Mouse (Mus musculus) kidney, embryonic 15.5 days (tissue): Measurements from ENCODE around the gene Tmc5. TPM values are rescaled to one million over a fixed set of nuclear protein-coding genes. Genes with fewer than 3 reads are reported as not detected.

Experiments
- ATAC-seq: fragments of 200-750 bp; cut with Nextera tagmentation; replicated peaks from 2 replicates; pipeline ENCODE4 v1.8.0; 2017; ENCODE audit warnings: moderate TSS enrichment; ENCODE audit not compliant: low FRiP score
- H3K27ac ChIP-seq: fragments of 300-500 bp; sonication (generic); 2 replicates; pipeline ENCODE4 v1.5.1; 2015; ENCODE audit warnings: mild to moderate bottlenecking, inconsistent platforms
- H3K27me3 ChIP-seq: fragments of 300-500 bp; sonication (generic); 2 replicates; pipeline ENCODE4 v1.6.1; 2015; ENCODE audit warnings: inconsistent platforms
- H3K36me3 ChIP-seq: fragments of 300-500 bp; sonication (generic); 2 replicates; pipeline ENCODE4 v1.6.1; 2015; ENCODE audit warnings: inconsistent platforms
- H3K4me1 ChIP-seq: fragments of 300-500 bp; sonication (generic); 2 replicates; pipeline ENCODE4 v1.6.1; 2015; ENCODE audit warnings: inconsistent platforms
- H3K4me2 ChIP-seq: fragments of 300-500 bp; sonication (generic); 2 replicates; pipeline ENCODE4 v1.6.1; 2015; ENCODE audit warnings: moderate library complexity, mild to moderate bottlenecking, inconsistent platforms
- H3K4me3 ChIP-seq: fragments of 300-500 bp; sonication (generic); replicated peaks from 2 replicates; pipeline ENCODE4 v1.5.1; 2015; ENCODE audit warnings: mild to moderate bottlenecking, inconsistent platforms
- H3K9ac ChIP-seq: fragments of 300-500 bp; sonication (generic); 2 replicates; pipeline ENCODE4 v1.6.1; 2015; ENCODE audit warnings: mild to moderate bottlenecking, inconsistent platforms
- H3K9me3 ChIP-seq: fragments of 300-500 bp; sonication (generic); replicated peaks from 2 replicates; pipeline ENCODE4 v1.6.1; 2016; ENCODE audit warnings: inconsistent platforms
- WGBS: fragments of 180-500 bp; shearing (Covaris S2); methylation state at CpG from one replicate; pipeline ENCODE4 v1.1.7; 2015; ENCODE audit warnings: mixed read lengths; 5-methylcytosine and 5-hydroxymethylcytosine counted together
- polyA plus RNA-seq: library from polyadenylated mRNA; unstranded; fragments of >200 nt; fragmentation: Nextera tagmentation; extraction: Ambion mirVana; gene quantifications from 2 replicates; pipeline ENCODE4 v1.2.1, GENCODE M21; 2015

Gene Tmc5
- polyA plus RNA-seq, 1 experiment from 2014 or later: 0.13 TPM

GRCm38 (mm10) chr7:118585856-118586255, 11.2 kb upstream of the Tmc5 start:
- Histone ChIP-seq H3K4me3 (no peak overlapping the region), H3K27ac (no peak overlapping the region), H3K4me2 (no peak overlapping the region), H3K9ac (no peak overlapping the region), H3K27me3 (0 out of 2 replicates have a peak, but pooled peaks cover 5% of the 10 kb centered on the region), H3K9me3 (no peaks in the 10 kb centered on the region), H3K4me1 (peaks cover 12% of the 10 kb centered on the region), H3K36me3 (no peaks in the 10 kb centered on the region)
- WGBS: 67% methylated on average over 6 of the region's 6 CpGs
- ATAC-seq: no peak

- Histone ChIP-seq H3K9ac (no peak overlapping the region), H3K4me2 (no peak overlapping the region), H3K27ac (no peak overlapping the region), H3K36me3 (no peaks in the 10 kb centered on the region), H3K4me1 (peaks cover 23% of the 10 kb centered on the region), H3K9me3 (no peaks in the 10 kb centered on the region), H3K27me3 (no peaks in the 10 kb centered on the region; the same call in 1 of the 2 replicates), H3K4me3 (no peak overlapping the region)
- no peak for ATAC-seq
- 91% methylated on average over 5 of the region's 5 CpGs for WGBS
Observed at GRCm38 (mm10) chr7:118590726-118591305, 6.3 kb upstream of the Tmc5 start.

GRCm38 (mm10) chr7:118592146-118592545, 5.0 kb upstream of the Tmc5 start:
- no peak for ATAC-seq
- Histone ChIP-seq H3K27ac (no peak overlapping the region), H3K4me3 (no peak overlapping the region), H3K9me3 (no peaks in the 10 kb centered on the region), H3K36me3 (no peaks in the 10 kb centered on the region), H3K27me3 (peaks cover 13% of the 10 kb centered on the region), H3K4me1 (peaks cover 28% of the 10 kb centered on the region), H3K9ac (no peak overlapping the region), H3K4me2 (no peak overlapping the region)
- WGBS: 50% methylated on average over 6 of the region's 6 CpGs

- peak overlapping the region; percentile 66 for H3K27ac ChIP-seq
- WGBS: 12% methylated on average over 9 of the region's 9 CpGs
Observed at GRCm38 (mm10) chr7:118593567-118594407, 3.3 kb upstream of the Tmc5 start.

GRCm38 (mm10) chr7:118594611-118595010, 2.5 kb upstream of the Tmc5 start:
- WGBS: 35% methylated on average over 10 of the region's 10 CpGs
- H3K4me3 ChIP-seq: peak overlapping the region; percentile 24

More at GRCm38 (mm10) chr7:118593567-118594407, 3.3 kb upstream of the Tmc5 start:
- peak; percentile 78 for ATAC-seq
- Histone ChIP-seq H3K4me2 (peak overlapping the region; percentile 51), H3K9ac (no peak overlapping the region), H3K36me3 (no peaks in the 10 kb centered on the region), H3K27me3 (peaks cover 27% of the 10 kb centered on the region), H3K9me3 (no peaks in the 10 kb centered on the region), H3K4me1 (peaks cover 36% of the 10 kb centered on the region), H3K4me3 (no peak overlapping the region)

GRCm38 (mm10) chr7:118595228-118595627, 1.9 kb upstream of the Tmc5 start:
- no peaks in the 10 kb centered on the region for H3K9me3 ChIP-seq
- H3K27ac ChIP-seq: no peak overlapping the region
- no peak overlapping the region for H3K9ac ChIP-seq
- 3% methylated on average over 14 of the region's 14 CpGs for WGBS
- H3K4me2 ChIP-seq: peak overlapping the region; percentile 51
- peaks cover 36% of the 10 kb centered on the region for H3K4me1 ChIP-seq
- H3K4me3 ChIP-seq: peak overlapping the region; percentile 24
- peaks cover 36% of the 10 kb centered on the region for H3K27me3 ChIP-seq
- ATAC-seq: peak; percentile 59
- H3K36me3 ChIP-seq: no peaks in the 10 kb centered on the region

More at GRCm38 (mm10) chr7:118594611-118595010, 2.5 kb upstream of the Tmc5 start:
- peaks cover 31% of the 10 kb centered on the region for H3K27me3 ChIP-seq
- no peaks in the 10 kb centered on the region for H3K9me3 ChIP-seq
- H3K9ac ChIP-seq: no peak overlapping the region
- peak overlapping the region; percentile 51 for H3K4me2 ChIP-seq
- no peak for ATAC-seq
- no peak overlapping the region for H3K27ac ChIP-seq
- no peaks in the 10 kb centered on the region for H3K36me3 ChIP-seq
- peaks cover 36% of the 10 kb centered on the region for H3K4me1 ChIP-seq

GRCm38 (mm10) chr7:118596271-118596670, 826 bp upstream of the Tmc5 start:
- Histone ChIP-seq H3K4me2 (no peak overlapping the region), H3K36me3 (no peaks in the 10 kb centered on the region), H3K4me1 (peaks cover 36% of the 10 kb centered on the region), H3K4me3 (no peak overlapping the region), H3K9ac (no peak overlapping the region), H3K9me3 (no peaks in the 10 kb centered on the region), H3K27ac (no peak overlapping the region), H3K27me3 (peaks cover 36% of the 10 kb centered on the region)
- ATAC-seq: no peak
- 82% methylated on average over 11 of the region's 11 CpGs for WGBS

- H3K4me2 ChIP-seq: no peak overlapping the region
- H3K9ac ChIP-seq: no peak overlapping the region
- peaks cover 36% of the 10 kb centered on the region for H3K27me3 ChIP-seq
- WGBS: 61% methylated on average over 12 of the region's 12 CpGs
- no peaks in the 10 kb centered on the region for H3K36me3 ChIP-seq
- no peak overlapping the region for H3K4me3 ChIP-seq
- H3K4me1 ChIP-seq: peaks cover 18% of the 10 kb centered on the region
- ATAC-seq: no peak
- no peaks in the 10 kb centered on the region for H3K9me3 ChIP-seq
- no peak overlapping the region for H3K27ac ChIP-seq
Observed at GRCm38 (mm10) chr7:118599954-118600631, 3.0 kb downstream of the Tmc5 start.

- Histone ChIP-seq H3K4me3 (no peak overlapping the region), H3K9me3 (no peaks in the 10 kb centered on the region), H3K4me1 (no peaks in the 10 kb centered on the region), H3K27ac (no peak overlapping the region), H3K4me2 (no peak overlapping the region), H3K9ac (no peak overlapping the region), H3K27me3 (peaks cover 3% of the 10 kb centered on the region; the same call in 1 of the 2 replicates), H3K36me3 (no peaks in the 10 kb centered on the region)
- no peak for ATAC-seq
- WGBS: 80% methylated on average over 8 of the region's 8 CpGs
Observed at GRCm38 (mm10) chr7:118604842-118605241, 7.7 kb downstream of the Tmc5 start.

GRCm38 (mm10) chr7:118609815-118610214, 12.7 kb downstream of the Tmc5 start:
- Histone ChIP-seq H3K4me1 (peaks cover 9% of the 10 kb centered on the region), H3K27me3 (no peaks in the 10 kb centered on the region), H3K4me3 (no peak overlapping the region), H3K27ac (no peak overlapping the region), H3K9me3 (no peaks in the 10 kb centered on the region), H3K36me3 (no peaks in the 10 kb centered on the region), H3K4me2 (no peak overlapping the region), H3K9ac (no peak overlapping the region)
- 94% methylated on average over 7 of the region's 7 CpGs for WGBS
- no peak for ATAC-seq

- H3K36me3 ChIP-seq: no peaks in the 10 kb centered on the region
- no peak overlapping the region for H3K4me3 ChIP-seq
- H3K27me3 ChIP-seq: no peaks in the 10 kb centered on the region
- H3K4me1 ChIP-seq: peaks cover 9% of the 10 kb centered on the region
- no peak overlapping the region for H3K4me2 ChIP-seq
- no peak for ATAC-seq
- 84% methylated on average over 13 of the region's 13 CpGs for WGBS
- no peak overlapping the region for H3K27ac ChIP-seq
- H3K9ac ChIP-seq: no peak overlapping the region
- H3K9me3 ChIP-seq: no peaks in the 10 kb centered on the region
Observed at GRCm38 (mm10) chr7:118610721-118611120, 13.6 kb downstream of the Tmc5 start.

GRCm38 (mm10) chr7:118611185-118611749, 14.2 kb downstream of the Tmc5 start:
- H3K27ac ChIP-seq: no peak overlapping the region; the same call in 1 of the 2 replicates
- H3K36me3 ChIP-seq: no peaks in the 10 kb centered on the region
- H3K27me3 ChIP-seq: no peaks in the 10 kb centered on the region
- H3K4me2 ChIP-seq: no peak overlapping the region
- no peak overlapping the region for H3K9ac ChIP-seq
- no peak for ATAC-seq
- no peaks in the 10 kb centered on the region for H3K9me3 ChIP-seq
- peaks cover 9% of the 10 kb centered on the region for H3K4me1 ChIP-seq
- 88% methylated on average over 4 of the region's 4 CpGs for WGBS
- no peak overlapping the region for H3K4me3 ChIP-seq
